8 mouse cellular contexts compared by ENCODE assay signal in the genomic region with DNA sequence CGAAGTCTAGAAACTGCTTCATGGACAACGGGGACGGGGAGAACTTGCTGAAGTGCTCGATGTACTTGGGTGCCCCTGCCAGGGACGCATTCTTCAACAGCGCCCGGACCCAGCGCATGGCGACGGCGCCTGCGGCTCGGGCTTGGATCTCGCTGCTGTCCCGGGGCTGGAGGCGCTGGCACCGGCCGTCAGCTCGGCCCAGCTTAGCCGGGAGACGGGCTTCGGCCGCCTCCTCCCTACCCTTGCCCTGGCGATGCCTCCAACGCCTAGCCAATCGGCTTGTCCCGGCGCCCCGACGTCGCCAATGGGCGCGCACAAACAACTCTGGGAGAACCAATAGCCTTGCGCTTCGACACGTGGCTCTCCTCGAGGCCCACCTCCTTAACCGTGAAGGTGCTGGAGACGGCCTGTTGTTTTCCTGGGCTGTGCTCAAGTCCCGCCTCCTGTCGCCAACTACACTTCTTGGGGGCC. TPM values are rescaled to one million over a fixed set of nuclear protein-coding genes. Genes with fewer than 3 reads are reported as not detected.
A peak's percentile ranks its signal among the peaks of the same experiment; 100 is the strongest.
DNase-seq lines count a peak whose midpoint lies in the region; ATAC-seq lines count a peak whose summit lies in the region.

A gene (minus strand): TSS at position 216 of the 471 bp plus-strand sequence.

- H3K9me3 ChIP-seq in hindbrain, embryonic 14.5 days (ENCODE audit: control insufficient read depth, low read length): no peaks in the 10 kb centered on the region

- H3K36me3 ChIP-seq in hindbrain, embryonic 14.5 days (replicated peaks; ENCODE audit: control insufficient read depth, insufficient read depth): peaks cover 3% of the 10 kb centered on the region

- H3K27me3 ChIP-seq in hindbrain, embryonic 14.5 days (ENCODE audit: control insufficient read depth, insufficient read depth, low read length): no peaks in the 10 kb centered on the region

- H3K9ac ChIP-seq in hindbrain, embryonic 14.5 days: peak within 1 kb of the TSS; percentile 53

- peak within 1 kb of the TSS; percentile 71 for H3K4me2 ChIP-seq in hindbrain, embryonic 14.5 days (replicated peaks)

- WGBS in hindbrain, embryonic 14.5 days: under 1% methylated on average over 41 of the region's 41 CpGs

- peak; percentile 98 for DNase-seq in ZHBTc4 (ENCODE audit: low read depth, low spot score)
- DNase-seq in cerebellum, postnatal 4 days (ENCODE audit: low spot score in 2 of 2): peak; percentile 88 to 93
- peak; percentile 96 to 97 for DNase-seq in frontal cortex, postnatal 36 days (ENCODE audit: low spot score in 2 of 2)
- peak; percentile 92 for DNase-seq in hindbrain, embryonic 14.5 days (ENCODE audit: low spot score)
- peak; percentile 77 to 86 for DNase-seq in layer of hippocampus, postnatal 25 days (ENCODE audit: extremely low spot score in 1 of 2, low spot score in 1 of 2)
- peak; percentile 94 for DNase-seq in lung, postnatal 14 days
- peak; percentile 95 for DNase-seq in ovary, postnatal 36 days (ENCODE audit: low spot score)
- peak; percentile 92 for DNase-seq in thymus, postnatal 14 days

- H3K4me3 ChIP-seq in hindbrain, embryonic 14.5 days (replicated peaks; ENCODE audit: low read length): peak within 1 kb of the TSS; percentile 48

- ATAC-seq in hindbrain, embryonic 14.5 days (ENCODE audit: low FRiP score): peak; percentile 97

- peak within 1 kb of the TSS; percentile 22 for H3K27ac ChIP-seq in hindbrain, embryonic 14.5 days

- peaks cover 14% of the 10 kb centered on the region; the same call in 1 of the 2 replicates for H3K4me1 ChIP-seq in hindbrain, embryonic 14.5 days (replicated peaks; ENCODE audit: control insufficient read depth, insufficient read depth, low read length)

RNA-seq across cellular contexts. Expression of the gene that starts here (rescaled TPM):
- 22.7 and 25.2 TPM in 2 replicates for polyA plus RNA-seq in hindbrain, embryonic 14.5 days (2014; fragmentation: Nextera tagmentation; extraction: Ambion mirVana)
- 100 to 1,000 TPM; 114 to 118 TPM for total RNA-seq in layer of hippocampus, postnatal 25 days (2021)

Comparison
In these comparisons a context has a peak if more than half of its experiments do, and no peak if none do; other contexts are left out.
1. Peak in every context shown above with its lines: DNase-seq, ATAC-seq, H3K4me3 ChIP-seq and H3K27ac ChIP-seq.